Mouse (Mus musculus): ENCODE measurements around the gene Tom1l2. TPM values are rescaled to one million over a fixed set of nuclear protein-coding genes. Genes with fewer than 3 reads are reported as not detected.

Gene Tom1l2
- polyA plus RNA-seq, 1 experiment, result 82.1 TPM

- no peak for TF ChIP-seq POLR2A (IDR thresholded peaks at IDR 0.05; ENCODE audit: borderline replicate concordance, extremely low read depth, insufficient read depth, insufficient read length, poor library complexity, severe bottlenecking)
- TF ChIP-seq CTCF (IDR thresholded peaks at IDR 0.05; ENCODE audit: borderline replicate concordance, extremely low read depth, insufficient read depth, insufficient read length), result no peak
- DNase-seq (ENCODE audit: low read depth), result peak; percentile 96
Observed at GRCm38 (mm10) chr11:60209217-60209932, 143.3 kb downstream of the Tom1l2 start.

DNA sequence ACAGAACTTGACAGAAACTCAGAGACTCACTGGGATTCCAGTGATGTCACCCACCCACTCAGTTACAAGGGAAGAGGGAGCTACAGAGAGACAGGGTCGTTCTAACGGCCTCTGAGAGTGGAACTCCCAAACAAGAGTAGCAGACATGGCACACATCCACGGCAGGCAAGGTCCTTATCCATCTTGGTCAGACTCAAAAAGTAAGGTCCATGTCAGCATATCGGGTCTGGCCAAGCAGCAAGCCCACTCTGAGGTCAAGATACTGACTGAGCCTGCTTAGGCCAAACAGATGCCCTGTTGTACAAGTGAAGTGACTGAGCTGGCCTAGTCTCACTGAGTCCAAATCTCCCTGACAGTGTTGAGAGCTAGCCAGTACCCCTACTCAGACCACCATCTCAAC is 144.0 kb downstream of the Tom1l2 start:
- no peak for TF ChIP-seq CTCF (IDR thresholded peaks at IDR 0.05; ENCODE audit: borderline replicate concordance, extremely low read depth, insufficient read depth, insufficient read length)
- TF ChIP-seq POLR2A (IDR thresholded peaks at IDR 0.05; ENCODE audit: borderline replicate concordance, extremely low read depth, insufficient read depth, insufficient read length, poor library complexity, severe bottlenecking), result no peak
- DNase-seq (ENCODE audit: low read depth), result no peak

DNA sequence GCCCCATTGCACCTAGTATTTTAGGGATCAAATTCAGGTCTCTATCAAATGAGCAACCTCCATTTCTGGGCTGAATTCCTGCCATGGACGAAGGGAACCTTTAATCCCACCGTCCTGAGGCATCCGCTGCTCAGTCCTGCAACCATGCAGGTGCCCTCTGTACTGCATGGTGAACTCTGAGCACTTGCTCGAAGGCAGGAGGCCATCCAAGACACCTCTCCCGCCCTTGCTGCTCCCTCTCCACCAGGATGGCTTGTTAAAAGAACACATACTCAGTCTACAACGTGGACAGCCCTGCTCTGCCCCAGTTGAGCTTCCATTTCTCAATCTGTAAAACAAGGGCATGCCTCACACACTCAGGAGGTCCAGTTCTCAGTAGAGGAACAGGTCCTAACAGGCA is 144.5 kb downstream of the Tom1l2 start:
- no peak for TF ChIP-seq POLR2A (IDR thresholded peaks at IDR 0.05; ENCODE audit: borderline replicate concordance, extremely low read depth, insufficient read depth, insufficient read length, poor library complexity, severe bottlenecking)
- no peak for TF ChIP-seq CTCF (IDR thresholded peaks at IDR 0.05; ENCODE audit: borderline replicate concordance, extremely low read depth, insufficient read depth, insufficient read length)

DNA sequence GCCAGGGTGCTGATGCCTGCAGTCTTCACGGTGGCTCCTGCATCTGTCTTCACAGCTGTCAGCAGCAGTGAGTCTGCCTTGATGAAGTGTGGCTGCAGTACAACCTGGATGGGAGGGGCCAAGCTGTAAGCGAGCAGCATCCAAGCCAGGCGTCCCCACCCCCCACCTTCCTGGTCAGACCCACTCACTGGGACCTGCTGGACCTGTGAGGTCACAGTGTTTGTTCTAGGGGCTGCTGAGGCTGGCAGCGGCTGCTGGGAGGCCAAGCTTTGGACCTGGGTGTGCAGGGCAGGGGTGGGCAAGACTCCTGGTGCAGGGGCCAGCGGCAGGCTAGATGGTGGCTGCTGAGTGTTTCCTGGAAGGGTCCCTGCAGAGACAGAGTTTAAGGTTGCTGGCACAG is 146.5 kb downstream of the Tom1l2 start:
- no peak for DNase-seq (ENCODE audit: low read depth)

More for the DNA sequence above, 144.5 kb downstream of the Tom1l2 start:
- DNase-seq (ENCODE audit: low read depth), result no peak

DNA sequence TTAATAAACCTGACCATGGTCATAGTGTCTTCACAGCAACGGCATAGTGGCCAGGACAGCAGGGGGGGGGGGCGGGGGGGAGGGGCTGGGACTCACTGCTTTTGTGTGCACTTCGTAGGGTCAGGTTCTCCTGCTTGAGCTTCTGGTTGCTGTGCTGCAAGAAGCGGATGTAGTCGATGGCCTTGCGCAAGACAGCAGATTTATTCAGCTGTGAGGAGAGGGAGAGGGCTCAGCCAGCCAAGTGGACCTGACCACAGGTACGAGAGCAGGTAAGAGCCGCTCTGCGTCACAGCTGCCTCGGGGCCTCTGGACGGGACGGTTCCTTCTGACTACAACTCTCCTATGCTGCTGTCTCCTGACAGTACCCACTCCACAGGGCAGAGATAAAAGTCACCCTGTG is 147.7 kb downstream of the Tom1l2 start:
- TF ChIP-seq POLR2A (IDR thresholded peaks at IDR 0.05; ENCODE audit: borderline replicate concordance, extremely low read depth, insufficient read depth, insufficient read length, poor library complexity, severe bottlenecking) (no peak), CTCF (IDR thresholded peaks at IDR 0.05; ENCODE audit: borderline replicate concordance, extremely low read depth, insufficient read depth, insufficient read length) (no peak)
- no peak for DNase-seq (ENCODE audit: low read depth)

More for the DNA sequence above, 146.5 kb downstream of the Tom1l2 start:
- no peak for TF ChIP-seq CTCF (IDR thresholded peaks at IDR 0.05; ENCODE audit: borderline replicate concordance, extremely low read depth, insufficient read depth, insufficient read length)
- no peak for TF ChIP-seq POLR2A (IDR thresholded peaks at IDR 0.05; ENCODE audit: borderline replicate concordance, extremely low read depth, insufficient read depth, insufficient read length, poor library complexity, severe bottlenecking)

GRCm38 (mm10) chr11:60202710-60203638 is 149.7 kb downstream of the Tom1l2 start:
- no peak for TF ChIP-seq POLR2A (IDR thresholded peaks at IDR 0.05; ENCODE audit: borderline replicate concordance, extremely low read depth, insufficient read depth, insufficient read length, poor library complexity, severe bottlenecking)
- no peak for DNase-seq (ENCODE audit: low read depth)

GRCm38 (mm10) chr11:60200384-60200783 is 152.3 kb downstream of the Tom1l2 start:
- no peak for DNase-seq (ENCODE audit: low read depth)
- TF ChIP-seq CTCF (IDR thresholded peaks at IDR 0.05; ENCODE audit: borderline replicate concordance, extremely low read depth, insufficient read depth, insufficient read length) (no peak), POLR2A (IDR thresholded peaks at IDR 0.05; ENCODE audit: borderline replicate concordance, extremely low read depth, insufficient read depth, insufficient read length, poor library complexity, severe bottlenecking) (no peak)

GRCm38 (mm10) chr11:60199702-60200184 is 153.0 kb downstream of the Tom1l2 start:
- peak; percentile 94 for DNase-seq (ENCODE audit: low read depth)
- TF ChIP-seq CTCF (IDR thresholded peaks at IDR 0.05; ENCODE audit: borderline replicate concordance, extremely low read depth, insufficient read depth, insufficient read length) (peak; percentile 100), POLR2A (IDR thresholded peaks at IDR 0.05; ENCODE audit: borderline replicate concordance, extremely low read depth, insufficient read depth, insufficient read length, poor library complexity, severe bottlenecking) (no peak)

GRCm38 (mm10) chr11:60198651-60199050 is 154.1 kb downstream of the Tom1l2 start:
- TF ChIP-seq POLR2A (IDR thresholded peaks at IDR 0.05; ENCODE audit: borderline replicate concordance, extremely low read depth, insufficient read depth, insufficient read length, poor library complexity, severe bottlenecking), result no peak
- no peak for TF ChIP-seq CTCF (IDR thresholded peaks at IDR 0.05; ENCODE audit: borderline replicate concordance, extremely low read depth, insufficient read depth, insufficient read length)
- no peak for DNase-seq (ENCODE audit: low read depth)

DNA sequence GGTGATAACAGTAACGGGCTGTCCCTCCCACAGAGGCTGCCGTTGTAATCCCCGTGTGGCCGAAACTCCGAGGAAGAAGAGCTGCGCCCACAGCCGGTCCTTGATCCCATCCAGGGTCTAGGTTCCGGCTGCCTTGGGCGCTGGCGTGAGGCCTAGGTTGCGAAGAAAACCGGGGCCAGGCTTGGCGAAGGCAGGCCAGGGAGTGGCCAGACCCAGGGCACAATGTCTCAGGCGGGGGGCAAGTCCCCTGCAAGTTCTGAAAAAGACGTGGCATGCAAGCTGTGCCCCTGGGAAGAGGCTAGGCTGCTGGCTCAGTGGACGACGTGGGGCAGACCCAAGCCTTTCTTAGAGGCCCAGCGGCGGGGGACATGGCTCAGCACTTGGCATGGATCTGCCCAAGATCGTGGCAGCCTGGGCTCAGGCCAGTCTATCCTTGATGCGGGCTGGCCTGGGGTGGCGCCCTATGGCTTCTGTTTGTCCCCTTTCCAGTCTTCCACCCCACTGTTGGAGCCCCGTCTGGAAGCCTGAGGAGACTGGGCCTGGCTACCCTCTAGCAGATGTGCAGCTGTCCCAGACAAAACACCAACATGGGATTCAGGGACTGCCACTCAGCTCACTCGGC is 154.6 kb downstream of the Tom1l2 start:
- DNase-seq (ENCODE audit: low read depth), result no peak
- TF ChIP-seq POLR2A (IDR thresholded peaks at IDR 0.05; ENCODE audit: borderline replicate concordance, extremely low read depth, insufficient read depth, insufficient read length, poor library complexity, severe bottlenecking), result no peak
- TF ChIP-seq CTCF (IDR thresholded peaks at IDR 0.05; ENCODE audit: borderline replicate concordance, extremely low read depth, insufficient read depth, insufficient read length), result no peak

GRCm38 (mm10) chr11:60196344-60196743 is 156.4 kb downstream of the Tom1l2 start:
- DNase-seq (ENCODE audit: low read depth), result no peak
- no peak for TF ChIP-seq POLR2A (IDR thresholded peaks at IDR 0.05; ENCODE audit: borderline replicate concordance, extremely low read depth, insufficient read depth, insufficient read length, poor library complexity, severe bottlenecking)
- TF ChIP-seq CTCF (IDR thresholded peaks at IDR 0.05; ENCODE audit: borderline replicate concordance, extremely low read depth, insufficient read depth, insufficient read length), result no peak

All from brain, embryonic 14.5 days (tissue).